14 mouse cellular contexts compared by ENCODE assay signal in genomic region chr12:17763054-17763453, GRCm38 (mm10).
"Had no signal": no experiment of that assay in that cellular context is flagged by ENCODE, and none has a peak within 500 bp of the region (broad histone marks: within the 10 kb centered on the region; RNA-seq: fewer than 3 reads in every experiment).

No protein-coding gene starts in this region.

- H3K27ac ChIP-seq: intestine, embryonic 15.5 days; left cerebral cortex, adult 2 months; liver, embryonic 13.5 days; stomach, embryonic 15.5 days had no signal

- H3K27me3 ChIP-seq: intestine, embryonic 15.5 days; liver, embryonic 13.5 days; stomach, embryonic 15.5 days had no signal

- H3K4me1 ChIP-seq: intestine, embryonic 15.5 days; stomach, embryonic 15.5 days had no signal

- H3K4me2 ChIP-seq: intestine, embryonic 15.5 days; liver, embryonic 13.5 days; stomach, embryonic 15.5 days had no signal

- ATAC-seq: intestine, embryonic 15.5 days had no signal

- H3K4me3 ChIP-seq: intestine, embryonic 15.5 days; left cerebral cortex, adult 2 months; liver, embryonic 13.5 days; stomach, embryonic 15.5 days had no signal

- H3K36me3 ChIP-seq: intestine, embryonic 15.5 days; liver, embryonic 13.5 days; stomach, embryonic 15.5 days had no signal

- H3K9ac ChIP-seq: intestine, embryonic 15.5 days; liver, embryonic 13.5 days; stomach, embryonic 15.5 days had no signal

- H3K9me3 ChIP-seq: intestine, embryonic 15.5 days; liver, embryonic 13.5 days; stomach, embryonic 15.5 days had no signal

- DNase-seq: kidney, adult 11 months; kidney, postnatal 25 days; layer of hippocampus, postnatal 36 days; liver, embryonic 13.5 days; lung, adult 2 months; lung, postnatal 14 days; lung, postnatal 4 days; right cerebral cortex, postnatal 14 days; right cerebral cortex, postnatal 4 days; spleen, adult 18-20 months; thymus, postnatal 25 days had no signal
